Mouse (Mus musculus): ENCODE measurements at regions not wholly inside any gene's neighbourhood (a gene's known extent, or its start where the extent isn't known, plus 50 kb on each side); places are given as distances from the start of the nearest gene placed in this dataset.

- no peak for DNase-seq (ENCODE audit: low spot score)
Measured at GRCm38 (mm10) chr9:41328959-41329358, 167.5 kb upstream of the Ubash3b start.

DNA sequence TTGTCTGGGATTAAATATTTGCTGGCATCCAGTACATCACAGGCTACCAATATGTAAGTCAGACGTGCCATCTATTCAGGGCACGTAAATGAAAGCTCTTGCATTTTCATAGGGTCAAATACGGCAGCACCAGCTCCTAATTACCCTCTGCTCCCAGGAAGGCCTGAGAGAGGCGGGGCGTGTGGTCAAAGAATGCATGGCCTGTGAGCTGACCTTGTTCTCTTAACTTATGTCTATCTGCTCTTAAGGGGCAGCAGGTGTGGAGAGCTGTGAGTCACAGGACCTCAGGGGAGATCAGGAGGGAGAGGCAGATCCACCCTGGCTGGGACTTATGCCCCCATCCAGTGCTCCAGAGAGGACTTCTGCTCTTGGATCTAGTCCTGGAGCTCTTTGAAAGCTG, 167.0 kb upstream of the Ubash3b start:
- no peak for DNase-seq (ENCODE audit: low spot score)

DNA sequence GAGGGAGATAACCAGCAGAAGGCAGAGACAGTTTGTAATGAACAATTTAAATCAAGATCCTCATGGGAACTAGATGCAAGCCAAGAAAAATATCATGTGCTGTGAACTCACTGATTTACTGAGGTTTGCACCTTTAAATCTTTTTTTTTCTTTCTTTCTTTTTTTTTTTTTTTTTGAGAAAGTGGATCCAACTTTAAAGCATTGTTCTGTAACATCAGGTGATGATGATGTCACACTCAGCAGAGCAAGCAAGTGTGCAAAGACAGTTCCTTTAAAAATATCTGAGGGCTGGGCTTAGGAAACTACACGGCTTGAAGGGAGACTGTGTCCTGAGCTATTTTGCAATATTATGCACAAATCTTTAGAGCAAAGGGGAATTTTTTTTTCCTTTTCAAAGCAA, 166.6 kb upstream of the Ubash3b start:
- no peak for DNase-seq (ENCODE audit: low spot score)

GRCm38 (mm10) chr9:41327561-41327960, 166.1 kb upstream of the Ubash3b start:
- DNase-seq (ENCODE audit: low spot score): no peak

DNA sequence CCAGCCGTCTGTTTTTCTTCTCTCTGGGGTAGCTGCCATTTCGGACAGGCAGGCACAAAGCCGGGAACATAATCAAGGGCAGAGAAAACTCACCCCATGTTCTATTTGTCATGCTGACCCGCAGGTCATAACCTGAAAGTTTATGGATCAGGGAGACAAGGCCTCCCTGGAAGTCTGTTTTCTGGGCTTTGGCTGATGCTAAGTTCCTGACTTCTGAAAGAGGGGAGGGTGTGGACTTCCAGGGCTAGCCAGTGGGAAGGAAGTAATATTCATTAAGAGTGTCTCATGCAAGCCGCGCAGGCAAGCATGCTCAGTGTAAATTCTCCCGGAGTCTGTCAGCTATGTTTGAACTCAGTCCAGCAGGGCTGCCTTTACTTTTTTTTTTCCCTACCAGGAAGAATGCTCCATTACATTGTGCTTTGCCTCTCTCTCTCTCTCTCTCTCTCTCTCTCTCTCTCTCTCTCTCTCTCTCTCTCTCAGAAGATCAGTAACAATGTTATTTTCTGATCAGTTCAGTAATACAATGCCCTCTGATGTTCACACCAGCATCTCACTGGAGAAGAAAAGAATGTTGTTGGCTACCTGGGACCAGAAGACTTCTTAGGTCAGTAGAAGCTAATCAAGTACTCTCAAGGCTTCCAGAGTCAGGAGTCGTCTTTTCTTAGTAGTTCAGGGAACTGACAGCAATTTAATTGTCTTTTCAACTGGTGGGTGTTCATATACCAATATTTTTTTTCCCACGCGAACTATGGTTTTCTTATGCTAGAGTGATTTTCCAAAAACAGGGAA, 165.5 kb upstream of the Ubash3b start:
- peak; percentile 45 for DNase-seq (ENCODE audit: low spot score)

DNA sequence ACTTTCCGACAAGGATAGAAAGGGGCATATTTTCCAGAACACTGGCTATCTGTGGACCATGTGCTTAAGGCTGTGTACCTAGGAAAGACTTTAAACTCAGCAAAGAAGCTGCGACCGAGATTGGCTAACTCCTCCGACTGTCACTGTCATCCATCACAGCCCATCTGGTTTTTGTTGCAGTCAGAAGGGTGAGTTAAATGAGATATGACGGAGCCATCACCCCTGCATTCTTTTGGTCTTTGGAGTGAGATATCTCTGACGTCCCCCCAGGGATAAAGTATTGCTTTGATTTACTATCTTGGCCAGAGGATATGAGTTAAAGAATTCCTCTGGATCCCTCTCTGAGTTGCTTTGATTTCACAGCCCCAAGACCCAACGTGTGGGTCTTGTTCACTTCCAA, 160.0 kb upstream of the Ubash3b start:
- DNase-seq (ENCODE audit: low spot score): no peak

DNA sequence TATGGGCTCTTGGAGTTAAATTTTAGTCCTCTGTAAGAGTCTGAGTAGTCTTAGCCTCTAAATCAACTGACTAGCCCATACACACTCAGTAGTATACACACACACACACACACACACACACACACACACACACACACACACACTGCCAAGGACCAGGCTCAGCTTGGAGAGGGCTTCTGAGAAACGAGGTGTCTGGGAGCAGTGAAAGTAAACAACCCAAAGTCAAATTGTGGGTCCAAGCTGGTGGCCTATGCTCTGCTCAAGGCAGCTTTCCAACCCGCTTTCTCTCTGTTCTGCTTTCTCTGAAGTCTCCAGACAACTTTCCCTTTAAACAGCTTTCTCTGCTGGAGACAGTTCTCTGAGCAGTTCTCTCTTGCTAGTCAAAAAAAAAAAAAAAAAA, 157.6 kb upstream of the Ubash3b start:
- DNase-seq (ENCODE audit: low spot score): no peak

GRCm38 (mm10) chr9:41306229-41306628, 144.7 kb upstream of the Ubash3b start:
- DNase-seq (ENCODE audit: low spot score): no peak

DNA sequence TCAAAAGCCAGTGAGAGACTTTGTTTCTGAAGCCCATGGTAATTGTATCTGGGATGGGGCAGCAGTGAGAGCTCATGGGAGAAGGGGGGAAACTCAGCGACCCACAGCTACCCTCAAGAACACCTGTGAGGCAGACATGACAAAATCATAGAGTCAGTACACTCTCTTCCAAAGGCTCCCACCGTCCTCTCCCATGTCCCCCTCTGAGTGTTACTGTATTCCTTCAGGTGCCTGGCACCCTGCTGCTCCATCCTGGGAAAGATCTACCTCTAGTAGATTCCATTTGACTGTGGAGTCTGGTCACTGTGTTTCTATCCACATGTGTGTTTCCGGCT, 142.0 kb upstream of the Ubash3b start:
- no peak for DNase-seq (ENCODE audit: low spot score)

DNA sequence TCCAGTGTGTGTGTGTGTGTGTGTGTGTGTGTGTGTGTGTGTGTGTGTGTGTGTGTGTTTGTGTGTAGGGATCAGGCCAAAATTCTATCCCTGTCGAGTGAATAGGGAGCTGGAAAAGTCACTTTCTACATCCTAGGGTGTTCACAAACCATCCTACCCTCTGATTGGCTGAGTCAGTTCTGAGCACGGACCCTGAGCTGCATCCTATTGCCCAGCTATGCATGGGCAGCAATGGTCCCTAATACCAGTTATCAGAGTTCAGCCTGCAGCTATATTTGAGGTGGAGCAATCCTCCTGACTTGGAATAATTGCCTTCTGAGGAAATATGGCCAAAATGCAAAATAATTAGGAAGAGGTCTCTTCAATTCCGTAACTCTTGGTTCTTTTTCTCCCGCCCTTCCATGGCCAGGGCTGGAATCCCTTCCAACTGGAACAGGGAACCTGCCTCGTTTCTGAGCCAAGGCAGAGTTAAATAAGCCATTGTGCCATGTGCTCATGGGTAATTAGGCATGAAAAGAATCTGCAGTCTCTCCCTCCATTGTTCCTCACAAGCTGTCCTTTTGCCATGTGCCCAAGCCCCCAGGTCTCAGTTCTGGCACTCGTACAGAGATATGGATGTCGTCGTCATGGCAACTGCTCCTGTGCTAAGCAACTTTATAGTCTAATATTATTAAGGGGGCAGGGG, 141.5 kb upstream of the Ubash3b start:
- no peak for DNase-seq (ENCODE audit: low spot score)

- DNase-seq (ENCODE audit: low spot score): no peak
Measured at GRCm38 (mm10) chr9:41286145-41286468, 124.6 kb upstream of the Ubash3b start.

GRCm38 (mm10) chr9:41285266-41286144, 124.0 kb upstream of the Ubash3b start:
- peak; percentile 31 for DNase-seq (ENCODE audit: low spot score)

- no peak for DNase-seq (ENCODE audit: low spot score)
Measured at GRCm38 (mm10) chr9:41277726-41278125, 116.2 kb upstream of the Ubash3b start.

GRCm38 (mm10) chr9:41273839-41274271, 112.4 kb upstream of the Ubash3b start:
- no peak for DNase-seq (ENCODE audit: low spot score)

GRCm38 (mm10) chr9:41273171-41273781, 111.8 kb upstream of the Ubash3b start:
- no peak for DNase-seq (ENCODE audit: low spot score)

GRCm38 (mm10) chr9:41272596-41272995, 111.1 kb upstream of the Ubash3b start:
- no peak for DNase-seq (ENCODE audit: low spot score)

DNA sequence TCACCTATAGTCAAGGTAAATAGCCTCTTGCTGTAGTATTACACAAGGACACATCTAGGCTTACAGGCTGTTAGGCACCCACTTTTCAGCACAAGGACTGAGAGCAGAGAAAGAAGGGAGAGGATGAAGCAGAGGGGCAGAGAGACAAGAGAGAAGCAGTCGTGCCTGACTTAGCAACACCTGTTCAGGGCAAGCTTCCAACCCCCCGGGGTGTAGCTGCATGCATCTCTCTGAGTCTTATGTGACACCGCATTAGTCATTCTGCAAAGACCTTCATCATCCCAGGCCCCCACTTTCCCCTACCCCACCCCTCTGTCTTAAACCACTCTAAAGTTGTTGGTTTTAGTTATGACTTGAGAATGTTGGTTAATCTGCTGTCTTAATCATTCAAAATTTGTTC, 106.6 kb upstream of the Ubash3b start:
- DNase-seq (ENCODE audit: low spot score): no peak

DNA sequence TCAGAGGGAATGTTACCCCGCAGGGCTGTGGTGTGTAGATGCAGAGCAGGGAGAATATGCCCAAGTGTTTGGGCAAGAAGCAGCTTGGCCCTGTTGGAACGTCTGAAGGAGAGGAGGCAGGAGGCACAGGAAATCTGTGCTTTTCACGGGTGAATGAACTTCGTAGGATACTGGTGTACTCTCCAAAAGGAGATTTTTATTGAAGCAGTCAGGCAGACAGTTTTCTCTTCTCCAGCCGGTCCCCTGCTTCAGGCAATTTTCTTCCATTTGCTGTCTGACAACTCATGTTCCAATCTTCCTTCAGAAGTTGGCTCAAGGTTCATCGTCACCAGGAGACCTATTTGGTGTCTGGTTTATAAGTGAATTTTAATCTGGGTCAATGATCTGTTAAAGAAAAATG, 103.0 kb upstream of the Ubash3b start:
- DNase-seq (ENCODE audit: low spot score): no peak

GRCm38 (mm10) chr9:41257244-41257643, 95.7 kb upstream of the Ubash3b start:
- no peak for DNase-seq (ENCODE audit: low spot score)

GRCm38 (mm10) chr9:41242372-41242771, 80.9 kb upstream of the Ubash3b start:
- no peak for DNase-seq (ENCODE audit: low spot score)

DNA sequence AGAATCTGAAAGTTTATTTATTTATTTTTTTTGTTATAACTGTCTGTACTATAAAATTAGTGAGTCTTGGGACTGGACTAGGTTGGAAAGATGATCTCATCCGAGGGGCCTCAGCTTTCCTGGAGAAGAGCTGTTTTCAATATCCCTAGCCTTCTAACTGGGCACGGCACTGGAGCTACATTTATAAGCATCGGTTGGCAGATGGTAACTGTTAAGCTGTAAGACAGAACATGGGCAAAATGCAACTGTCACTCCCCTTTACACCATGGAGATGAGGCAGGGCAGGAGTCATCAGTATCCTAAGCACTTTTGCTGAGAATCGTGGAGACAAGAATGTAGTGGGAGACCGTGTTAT, 77.6 kb upstream of the Ubash3b start:
- no peak for DNase-seq (ENCODE audit: low spot score)

Data from gastrocnemius, adult 18-20 months (tissue).